Mouse (Mus musculus): ENCODE results near the gene Dock8.

The Dock8 gene

GRCm38 (mm10) chr19:25238121-25238520 lies 238.8 kb downstream of the Dock8 start:
- no peak for DNase-seq (ENCODE audit: extremely low read depth, insufficient read length, low spot score)

DNA sequence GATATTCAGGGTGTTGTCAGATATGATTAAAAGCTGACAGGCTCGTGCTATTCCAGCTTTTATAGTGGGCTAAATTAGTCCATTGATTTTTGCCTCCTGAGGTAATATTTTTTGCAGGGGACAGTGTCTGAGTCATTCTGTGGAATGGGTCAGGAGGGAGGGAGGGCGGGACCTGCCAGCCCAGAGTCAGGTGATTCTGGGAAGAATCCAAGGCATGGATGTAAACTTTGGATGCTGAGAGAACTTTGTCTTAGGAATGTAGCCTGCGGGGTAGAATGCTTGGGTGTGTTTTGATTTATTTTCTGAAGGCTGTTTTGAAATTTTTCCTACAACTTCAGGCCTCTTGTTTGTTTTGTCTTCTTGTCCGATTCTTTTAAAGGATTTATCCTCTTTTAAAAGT lies 244.2 kb downstream of the Dock8 start:
- no peak for DNase-seq (ENCODE audit: extremely low read depth, insufficient read length, low spot score)

GRCm38 (mm10) chr19:25246062-25246461 lies 246.7 kb downstream of the Dock8 start:
- DNase-seq (ENCODE audit: extremely low read depth, insufficient read length, low spot score): no peak

GRCm38 (mm10) chr19:25247858-25248552 lies 248.7 kb downstream of the Dock8 start:
- DNase-seq (ENCODE audit: extremely low read depth, insufficient read length, low spot score): no peak

- DNase-seq (ENCODE audit: extremely low read depth, insufficient read length, low spot score): no peak
Measured at GRCm38 (mm10) chr19:25249230-25249629, 249.9 kb downstream of the Dock8 start.

GRCm38 (mm10) chr19:25251610-25252140 lies 252.3 kb downstream of the Dock8 start:
- DNase-seq (ENCODE audit: extremely low read depth, insufficient read length, low spot score): no peak
